Mouse (Mus musculus) embryonic facial prominence, embryonic 12.5 days (tissue): ENCODE data around the gene Gjb3. TPM values are rescaled to one million over a fixed set of nuclear protein-coding genes. Genes with fewer than 3 reads are reported as not detected.
A peak's percentile ranks its signal among the peaks of the same experiment; 100 is the strongest.

ENCODE experiments used
- ATAC-seq: fragments of 200-750 bp; cut with Nextera tagmentation; 2 replicates; pipeline ENCODE4 v1.8.0; 2017; ENCODE audit not compliant: insufficient number of reproducible peaks, insufficient read depth, low FRiP score, low TSS enrichment
- H3K27ac ChIP-seq: fragments of 300-500 bp; sonication (generic); 2 replicates; pipeline ENCODE4 v1.5.1; 2016; ENCODE audit warnings: mild to moderate bottlenecking
- H3K27me3 ChIP-seq: fragments of 300-500 bp; sonication (generic); 2 replicates; pipeline ENCODE4 v1.6.1; 2016; ENCODE audit warnings: mild to moderate bottlenecking, moderate library complexity
- H3K36me3 ChIP-seq: fragments of 300-500 bp; sonication (generic); 2 replicates; pipeline ENCODE4 v1.6.1; 2016; ENCODE audit warnings: mild to moderate bottlenecking
- H3K4me1 ChIP-seq: fragments of 300-500 bp; sonication (generic); 2 replicates; pipeline ENCODE4 v1.6.1; 2016
- H3K4me2 ChIP-seq: fragments of 300-500 bp; sonication (generic); replicated peaks from 2 replicates; pipeline ENCODE4 v1.6.1; 2016; ENCODE audit warnings: mild to moderate bottlenecking, moderate library complexity
- H3K4me3 ChIP-seq: fragments of 300-500 bp; sonication (generic); 2 replicates; pipeline ENCODE4 v1.5.1; 2016; ENCODE audit warnings: mild to moderate bottlenecking
- H3K9ac ChIP-seq: fragments of 300-500 bp; sonication (generic); 2 replicates; pipeline ENCODE4 v1.6.1; 2016; ENCODE audit warnings: mild to moderate bottlenecking, moderate library complexity
- H3K9me3 ChIP-seq: fragments of 300-500 bp; sonication (generic); 2 replicates; pipeline ENCODE4 v1.6.1; 2016; ENCODE audit warnings: mild to moderate bottlenecking, moderate library complexity
- WGBS: fragments of 180-500 bp; shearing (Covaris S2); methylation state at CpG from one replicate; pipeline ENCODE4 v1.1.7; 2016; 5-methylcytosine and 5-hydroxymethylcytosine counted together
- polyA plus RNA-seq: library from polyadenylated mRNA; unstranded; fragments of >200 nt; fragmentation: Nextera tagmentation; extraction: Ambion mirVana; gene quantifications from 2 replicates; pipeline ENCODE4 v1.2.1, GENCODE M21; 2016

Gene Gjb3
- polyA plus RNA-seq, 1 experiment from 2014 or later, result 1.3 TPM

DNA sequence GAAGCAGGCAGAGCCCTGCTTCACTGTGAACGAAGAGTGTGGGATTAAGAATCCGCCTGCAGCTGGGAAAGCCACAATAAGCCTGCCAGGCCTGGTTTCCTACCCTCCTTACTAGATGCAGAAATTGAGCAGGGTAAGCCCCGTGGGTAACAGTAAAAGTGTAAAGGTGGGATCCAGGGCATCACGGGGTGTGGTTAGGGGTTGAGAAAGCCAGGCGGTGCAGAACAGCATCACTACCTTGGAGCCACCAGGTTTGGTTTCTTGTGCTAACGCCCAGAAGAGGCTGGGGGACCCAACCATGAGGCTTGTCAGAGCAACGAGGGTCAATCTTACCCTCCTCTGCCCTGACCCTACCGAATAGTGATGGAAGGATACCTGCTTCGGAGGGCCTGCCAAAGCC is 16.1 kb downstream of the Gjb3 start:
- Histone ChIP-seq H3K4me2 (peak overlapping the region; percentile 74), H3K9me3 (no peaks in the 10 kb centered on the region), H3K4me1 (0 out of 2 replicates have a peak, but pooled peaks cover 6% of the 10 kb centered on the region), H3K27me3 (peaks cover 33% of the 10 kb centered on the region), H3K9ac (0 out of 2 replicates have a peak overlapping the region, but pooled peaks have one; percentile 32), H3K27ac (no peak overlapping the region), H3K36me3 (no peaks in the 10 kb centered on the region), H3K4me3 (no peak overlapping the region)
- no peak for ATAC-seq
- 42% methylated on average over 9 of the region's 9 CpGs for WGBS

DNA sequence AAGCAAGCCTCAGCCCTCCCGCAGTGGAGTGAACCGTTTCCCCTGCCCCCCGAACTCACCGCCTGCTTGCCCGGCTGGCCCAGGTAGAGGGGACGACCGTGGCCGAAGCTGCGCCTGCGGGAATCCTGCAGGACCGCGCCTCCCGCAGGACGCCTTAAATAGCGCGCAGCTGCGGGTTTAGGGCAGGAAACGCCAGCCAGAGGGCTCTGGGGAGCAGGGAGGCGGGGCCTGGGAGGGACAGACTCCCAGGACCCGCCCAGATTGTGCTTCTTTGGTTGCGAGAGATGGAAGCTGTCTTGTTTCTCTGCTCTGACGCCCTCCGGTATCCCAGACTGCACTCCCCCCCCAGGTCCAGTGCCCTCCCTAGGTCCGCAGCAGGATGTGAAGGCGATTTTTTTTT is 16.8 kb downstream of the Gjb3 start, which contains the start of gene Gja4:
TSS of gene Gja4 (minus strand) at position 179 of the 400 bp plus-strand sequence.
- H3K9me3 ChIP-seq, result no peaks in the 10 kb centered on the region
- peak within 1 kb of the TSS; percentile 74 for H3K4me2 ChIP-seq
- 1% methylated on average over 25 of the region's 25 CpGs for WGBS
- H3K36me3 ChIP-seq, result no peaks in the 10 kb centered on the region
- ATAC-seq, result 0 out of 2 replicates have a peak, but pooled peaks have one; percentile 12
- H3K27ac ChIP-seq, result no peak within 1 kb of the TSS
- H3K4me1 ChIP-seq, result 0 out of 2 replicates have a peak, but pooled peaks cover 6% of the 10 kb centered on the region
- H3K9ac ChIP-seq, result peak within 1 kb of the TSS; percentile 32
- peak within 1 kb of the TSS; percentile 40 for H3K4me3 ChIP-seq
- H3K27me3 ChIP-seq, result peaks cover 33% of the 10 kb centered on the region

DNA sequence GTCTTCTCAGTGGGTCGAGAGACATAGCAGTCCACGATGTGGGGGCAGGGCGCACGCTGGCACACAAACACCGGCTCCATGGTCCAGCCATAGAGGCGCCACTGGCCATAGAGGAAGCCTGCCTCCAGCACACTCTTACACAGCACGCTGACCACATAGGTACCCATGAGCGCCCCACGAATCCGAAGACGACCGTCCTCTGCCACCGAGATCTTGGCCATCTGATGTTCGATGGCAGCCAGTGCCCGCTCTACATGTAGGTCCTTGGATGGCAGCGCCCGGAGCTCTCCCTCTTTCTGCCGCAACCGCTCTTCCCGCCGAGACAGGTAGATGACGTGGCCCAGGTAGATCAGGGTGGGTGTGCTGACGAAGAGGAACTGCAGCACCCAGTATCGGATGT is 18.3 kb downstream of the Gjb3 start:
- Histone ChIP-seq H3K4me1 (0 out of 2 replicates have a peak, but pooled peaks cover 6% of the 10 kb centered on the region), H3K27ac (no peak overlapping the region), H3K4me3 (no peak overlapping the region), H3K9me3 (no peaks in the 10 kb centered on the region), H3K36me3 (no peaks in the 10 kb centered on the region), H3K9ac (no peak overlapping the region), H3K4me2 (no peak overlapping the region), H3K27me3 (peaks cover 30% of the 10 kb centered on the region)
- 57% methylated on average over 24 of the region's 24 CpGs for WGBS
- no peak for ATAC-seq

DNA sequence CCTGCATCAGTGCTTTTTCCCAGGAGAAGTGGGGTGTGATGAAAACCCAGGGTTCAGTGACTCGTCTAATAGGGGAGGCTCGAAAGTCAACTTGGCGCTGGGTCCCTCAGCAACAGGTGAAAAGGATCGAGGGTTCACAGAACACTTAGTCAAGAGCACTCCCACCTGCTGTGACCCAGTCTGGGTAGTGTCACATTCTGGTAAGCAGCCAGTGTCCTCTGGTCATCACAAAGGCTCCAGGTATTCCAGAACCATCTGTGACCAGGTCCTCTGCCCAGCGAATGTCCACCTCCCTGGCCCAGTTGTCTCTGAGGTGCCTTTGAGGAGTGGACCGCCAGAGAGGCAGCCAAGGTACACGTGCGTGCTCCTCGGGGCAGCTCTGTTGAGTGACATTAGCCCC is 19.1 kb downstream of the Gjb3 start:
- Histone ChIP-seq H3K27ac (no peak overlapping the region), H3K27me3 (peaks cover 30% of the 10 kb centered on the region), H3K4me3 (no peak overlapping the region), H3K36me3 (no peaks in the 10 kb centered on the region), H3K9ac (no peak overlapping the region), H3K4me2 (no peak overlapping the region), H3K4me1 (0 out of 2 replicates have a peak, but pooled peaks cover 6% of the 10 kb centered on the region), H3K9me3 (no peaks in the 10 kb centered on the region)
- ATAC-seq, result no peak
- WGBS, result 53% methylated on average over 9 of the region's 9 CpGs

DNA sequence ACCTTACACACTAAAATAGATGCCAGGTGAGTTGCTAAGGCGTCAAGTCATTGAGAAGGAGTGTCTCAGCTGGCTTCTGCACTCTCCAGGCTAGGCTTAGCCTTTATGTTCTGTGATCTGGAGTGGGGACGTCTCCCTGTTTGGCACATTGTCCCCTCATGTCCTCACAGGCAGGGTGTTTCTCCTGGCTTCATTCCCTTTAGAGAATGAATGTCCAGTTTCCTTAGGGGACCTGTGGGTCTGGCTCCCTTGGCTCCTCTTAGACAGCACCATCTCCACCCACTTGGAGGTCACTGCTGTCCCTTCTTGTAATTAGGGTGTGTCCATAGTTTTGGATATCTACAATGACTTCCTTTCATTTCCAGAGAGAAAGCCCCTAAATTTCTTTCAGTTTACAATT is 23.7 kb downstream of the Gjb3 start:
- ATAC-seq, result no peak
- H3K9ac ChIP-seq, result no peak overlapping the region
- 69% methylated on average over 2 of the region's 2 CpGs for WGBS
- no peak overlapping the region for H3K27ac ChIP-seq
- H3K36me3 ChIP-seq, result no peaks in the 10 kb centered on the region
- no peaks in the 10 kb centered on the region for H3K4me1 ChIP-seq
- H3K27me3 ChIP-seq, result peaks cover 9% of the 10 kb centered on the region
- H3K9me3 ChIP-seq, result no peaks in the 10 kb centered on the region
- H3K4me2 ChIP-seq, result no peak overlapping the region
- H3K4me3 ChIP-seq, result no peak overlapping the region

DNA sequence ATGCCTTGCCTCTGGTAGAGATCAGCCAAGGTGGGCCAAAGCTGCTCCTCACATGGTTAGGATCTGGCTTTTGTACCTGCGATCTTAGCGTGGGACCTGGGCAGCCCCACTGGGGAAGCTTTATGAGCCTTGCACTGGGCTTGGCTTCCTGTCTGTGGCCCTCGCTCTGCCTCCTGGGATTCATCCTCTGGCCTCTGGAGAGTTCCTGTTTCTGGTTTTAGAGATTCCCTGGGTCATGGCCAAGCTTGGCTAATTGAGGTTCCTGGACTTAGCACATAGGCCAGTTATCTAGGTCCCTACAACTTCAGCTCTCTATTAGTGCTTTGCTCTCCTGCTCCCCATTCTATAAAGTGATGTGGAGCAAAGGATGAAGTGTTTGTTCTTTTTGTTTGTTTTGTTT is 26.8 kb downstream of the Gjb3 start:
- Histone ChIP-seq H3K27me3 (no peaks in the 10 kb centered on the region), H3K4me2 (no peak overlapping the region), H3K9ac (no peak overlapping the region), H3K27ac (no peak overlapping the region), H3K4me3 (no peak overlapping the region), H3K36me3 (no peaks in the 10 kb centered on the region), H3K9me3 (no peaks in the 10 kb centered on the region), H3K4me1 (no peaks in the 10 kb centered on the region)
- 77% methylated on average over 3 of the region's 3 CpGs for WGBS
- ATAC-seq, result no peak

DNA sequence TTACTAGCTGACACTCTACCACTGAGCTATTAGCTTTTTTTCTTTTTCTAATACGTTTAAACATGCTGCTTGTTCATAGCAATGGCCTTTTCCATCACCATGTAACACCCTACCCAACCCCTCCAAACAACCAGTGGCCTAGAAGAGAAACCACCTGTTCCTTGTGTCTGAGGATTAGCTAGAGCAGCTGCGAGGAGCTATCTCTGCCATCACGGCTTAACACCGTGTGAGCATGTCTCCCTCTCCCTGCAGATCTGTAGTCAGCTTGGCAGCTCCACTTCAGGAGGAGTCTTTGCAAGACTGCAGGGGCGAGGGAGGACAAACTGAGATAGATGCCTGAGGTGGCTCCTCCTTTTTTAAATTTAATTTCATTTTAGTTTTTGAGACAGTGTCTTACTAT is 30.1 kb downstream of the Gjb3 start:
- no peaks in the 10 kb centered on the region for H3K27me3 ChIP-seq
- WGBS, result 75% methylated on average over 5 of the region's 5 CpGs
- no peak overlapping the region for H3K4me3 ChIP-seq
- no peaks in the 10 kb centered on the region for H3K36me3 ChIP-seq
- no peaks in the 10 kb centered on the region for H3K4me1 ChIP-seq
- H3K27ac ChIP-seq, result no peak overlapping the region
- H3K9ac ChIP-seq, result no peak overlapping the region
- H3K9me3 ChIP-seq, result no peaks in the 10 kb centered on the region
- ATAC-seq, result no peak
- H3K4me2 ChIP-seq, result no peak overlapping the region

DNA sequence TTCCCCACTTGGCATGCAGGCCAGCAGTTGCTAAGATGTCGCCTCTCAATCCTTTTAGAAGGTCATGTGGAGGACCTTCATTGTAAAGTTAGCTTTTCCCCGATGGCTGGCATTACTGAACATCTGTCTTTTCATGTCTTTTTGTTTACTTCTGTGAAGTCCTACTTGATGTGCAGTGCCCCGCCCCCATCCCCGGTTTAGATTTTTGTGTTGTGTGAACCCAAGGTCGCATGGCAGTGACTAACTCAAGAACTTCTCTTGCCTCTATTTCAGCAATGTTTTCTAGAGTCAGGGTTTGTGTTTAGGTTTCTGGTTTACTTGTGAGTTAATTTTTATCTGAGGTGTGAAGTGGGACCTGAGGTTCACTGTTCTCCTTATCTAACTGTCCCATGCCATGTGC is 38.0 kb downstream of the Gjb3 start:
- ATAC-seq, result no peak
- no peak overlapping the region for H3K27ac ChIP-seq
- 80% methylated on average over 5 of the region's 5 CpGs for WGBS
- H3K9me3 ChIP-seq, result no peaks in the 10 kb centered on the region
- no peaks in the 10 kb centered on the region for H3K36me3 ChIP-seq
- no peaks in the 10 kb centered on the region for H3K27me3 ChIP-seq
- no peak overlapping the region for H3K9ac ChIP-seq
- no peak overlapping the region for H3K4me2 ChIP-seq
- H3K4me3 ChIP-seq, result no peak overlapping the region
- no peaks in the 10 kb centered on the region for H3K4me1 ChIP-seq

DNA sequence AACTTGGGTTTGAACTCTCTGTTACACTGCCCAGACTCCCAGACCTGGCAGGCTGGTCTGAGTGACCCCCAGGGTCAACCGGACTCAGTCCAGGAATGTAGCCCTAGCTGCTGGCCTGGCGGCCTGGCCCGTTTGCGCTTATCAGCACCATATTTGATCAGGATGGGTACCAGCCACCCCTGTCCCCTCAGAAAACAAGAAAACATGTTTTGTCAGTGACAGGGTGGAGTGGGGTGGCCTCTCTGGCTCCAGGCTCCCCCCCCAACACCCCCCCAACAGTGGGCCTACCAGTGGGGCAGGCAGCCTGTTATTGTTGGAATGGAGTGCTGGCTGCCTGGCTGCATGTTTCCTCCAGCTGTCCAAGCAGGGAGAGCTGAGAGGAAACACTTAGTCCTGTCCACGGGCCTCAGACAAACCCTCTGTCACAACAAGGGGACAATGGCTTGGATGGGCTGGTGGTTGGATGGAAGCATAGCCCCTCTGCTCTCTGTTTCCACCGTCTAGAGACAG is 41.5 kb downstream of the Gjb3 start:
- Histone ChIP-seq H3K9me3 (no peaks in the 10 kb centered on the region), H3K4me2 (no peak overlapping the region), H3K4me3 (no peak overlapping the region), H3K4me1 (no peaks in the 10 kb centered on the region), H3K36me3 (no peaks in the 10 kb centered on the region), H3K9ac (no peak overlapping the region), H3K27ac (no peak overlapping the region), H3K27me3 (no peaks in the 10 kb centered on the region)
- 65% methylated on average over 6 of the region's 6 CpGs for WGBS
- no peak for ATAC-seq

DNA sequence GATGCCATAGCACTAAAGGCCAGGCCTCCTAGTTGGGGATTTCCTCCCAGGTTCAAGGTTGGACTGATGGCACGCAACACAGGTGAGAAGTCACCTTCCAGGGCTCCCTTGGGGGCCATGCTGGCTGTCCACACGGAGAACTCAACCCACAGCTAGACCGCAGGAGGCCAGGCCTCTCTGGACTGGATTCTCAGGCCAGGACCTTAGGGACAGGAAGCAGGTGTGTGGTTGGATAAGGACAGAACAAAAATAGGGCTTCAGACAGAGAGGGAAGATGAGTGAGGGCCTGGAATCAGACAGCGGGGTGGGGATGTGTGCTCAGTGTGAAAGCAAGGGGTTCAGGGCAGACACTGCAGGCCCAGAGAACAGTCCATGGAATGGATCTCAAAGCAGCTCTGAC is 43.7 kb downstream of the Gjb3 start:
- Histone ChIP-seq H3K4me1 (no peaks in the 10 kb centered on the region), H3K9ac (no peak overlapping the region), H3K27ac (no peak overlapping the region), H3K27me3 (no peaks in the 10 kb centered on the region), H3K36me3 (no peaks in the 10 kb centered on the region), H3K4me3 (no peak overlapping the region), H3K9me3 (no peaks in the 10 kb centered on the region), H3K4me2 (no peak overlapping the region)
- no peak for ATAC-seq
- 62% methylated on average over 4 of the region's 4 CpGs for WGBS

DNA sequence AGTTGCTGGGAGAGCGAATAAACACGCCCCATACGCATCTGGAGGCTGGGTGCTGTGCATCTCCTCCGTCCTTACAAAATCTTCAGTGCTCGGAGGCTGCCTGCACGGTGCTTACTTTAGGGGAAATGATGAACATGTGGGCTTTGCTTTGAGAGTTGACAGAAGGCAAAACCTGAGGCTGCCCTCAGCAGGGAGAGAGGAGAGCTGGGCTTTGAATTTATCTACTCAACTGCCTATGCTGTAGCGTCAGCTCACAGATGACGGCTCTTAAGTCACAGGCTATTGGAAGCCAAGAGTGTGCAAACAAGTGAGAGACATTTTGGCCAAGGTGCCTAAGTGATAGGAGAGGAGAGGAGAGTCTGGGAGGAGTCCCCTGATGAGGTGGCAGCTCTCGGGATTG is 51.4 kb downstream of the Gjb3 start:
- WGBS, result 68% methylated on average over 9 of the region's 9 CpGs

DNA sequence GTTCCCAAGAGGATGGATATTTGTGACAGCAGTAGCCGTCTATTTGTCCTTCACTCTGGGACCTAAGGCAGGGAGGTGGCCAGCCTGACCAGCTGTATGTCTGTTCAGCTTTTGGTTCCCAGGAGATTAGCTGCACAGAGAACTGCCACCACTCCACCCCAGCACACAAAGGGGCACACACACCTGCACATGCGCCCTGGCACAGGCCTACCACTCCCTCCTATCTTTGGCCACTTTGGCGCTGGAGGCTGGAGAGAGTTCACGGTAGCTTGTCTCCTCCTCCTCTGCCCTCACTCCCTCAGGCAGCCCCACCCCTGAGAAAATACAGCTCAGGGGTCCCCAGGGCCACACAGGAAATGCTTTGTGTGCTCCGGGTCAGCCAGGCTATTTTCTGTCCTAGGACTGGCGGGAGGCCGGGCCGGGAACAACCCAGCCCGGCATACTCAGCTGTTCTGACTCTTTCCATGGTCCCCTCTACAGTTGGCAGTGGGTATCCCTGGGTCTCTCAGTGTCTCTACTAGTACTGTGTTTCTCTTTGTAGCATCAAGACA is 52.1 kb downstream of the Gjb3 start:
- H3K27me3 ChIP-seq, result no peaks in the 10 kb centered on the region
- no peaks in the 10 kb centered on the region for H3K36me3 ChIP-seq
- no peak overlapping the region for H3K27ac ChIP-seq
- H3K4me2 ChIP-seq, result no peak overlapping the region
- 20% methylated on average over 9 of the region's 9 CpGs for WGBS
- no peak for ATAC-seq
- H3K4me1 ChIP-seq, result peaks cover 4% of the 10 kb centered on the region; the same call in 1 of the 2 replicates
- no peak overlapping the region for H3K4me3 ChIP-seq
- H3K9me3 ChIP-seq, result no peaks in the 10 kb centered on the region
- no peak overlapping the region for H3K9ac ChIP-seq

More for the DNA sequence above, 51.4 kb downstream of the Gjb3 start:
- ATAC-seq, result no peak
- no peaks in the 10 kb centered on the region for H3K27me3 ChIP-seq
- no peaks in the 10 kb centered on the region for H3K9me3 ChIP-seq
- no peak overlapping the region for H3K9ac ChIP-seq
- H3K4me3 ChIP-seq, result no peak overlapping the region
- H3K4me2 ChIP-seq, result no peak overlapping the region
- peaks cover 4% of the 10 kb centered on the region; the same call in 1 of the 2 replicates for H3K4me1 ChIP-seq
- H3K36me3 ChIP-seq, result no peaks in the 10 kb centered on the region
- no peak overlapping the region for H3K27ac ChIP-seq
